Mouse (Mus musculus) hindbrain, embryonic 16.5 days (tissue): ENCODE measurements around the gene Hal. TPM values are rescaled to one million over a fixed set of nuclear protein-coding genes. Genes with fewer than 3 reads are reported as not detected.

ENCODE experiments used
- ATAC-seq: fragments of 200-750 bp; cut with Nextera tagmentation; 2 replicates; pipeline ENCODE4 v1.8.0; 2017; ENCODE audit warnings: moderate TSS enrichment, moderate library complexity
- H3K27ac ChIP-seq: fragments of 300-500 bp; sonication (generic); 2 replicates; pipeline ENCODE4 v1.5.1; 2014; ENCODE audit warnings: low read depth, mild to moderate bottlenecking, control low read depth, low read length, moderate library complexity
- H3K27me3 ChIP-seq: fragments of 300-500 bp; sonication (generic); replicated peaks from 2 replicates; pipeline ENCODE4 v1.6.1; 2014; ENCODE audit warnings: low read length; ENCODE audit not compliant: control insufficient read depth, insufficient read depth
- H3K36me3 ChIP-seq: fragments of 300-500 bp; sonication (generic); 2 replicates; pipeline ENCODE4 v1.6.1; 2014; ENCODE audit warnings: mild to moderate bottlenecking, low read length, moderate library complexity, mixed read lengths; ENCODE audit not compliant: control insufficient read depth, insufficient read depth
- H3K4me1 ChIP-seq: fragments of 300-500 bp; sonication (generic); 2 replicates; pipeline ENCODE4 v1.6.1; 2014; ENCODE audit warnings: low read depth, low read length; ENCODE audit not compliant: control insufficient read depth, insufficient read depth
- H3K4me2 ChIP-seq: fragments of 300-500 bp; sonication (generic); 2 replicates; pipeline ENCODE4 v1.6.1; 2014; ENCODE audit warnings: mild to moderate bottlenecking, low read length, control low read depth, moderate library complexity
- H3K4me3 ChIP-seq: fragments of 300-500 bp; sonication (generic); 2 replicates; pipeline ENCODE4 v1.5.1; 2014; ENCODE audit warnings: mild to moderate bottlenecking, low read length, control low read depth, moderate library complexity
- H3K9ac ChIP-seq: fragments of 300-500 bp; sonication (generic); 2 replicates; pipeline ENCODE4 v1.6.1; 2014; ENCODE audit warnings: low read depth, mild to moderate bottlenecking, control low read depth, low read length, moderate library complexity
- H3K9me3 ChIP-seq: fragments of 300-500 bp; sonication (generic); 2 replicates; pipeline ENCODE4 v1.6.1; 2014; ENCODE audit warnings: mild to moderate bottlenecking, low read length, moderate library complexity; ENCODE audit not compliant: control insufficient read depth
- WGBS: fragments of 180-500 bp; shearing (Covaris S2); extraction: QIAGEN DNeasy Blood & Tissue Kit; methylation state at CpG from one replicate; pipeline ENCODE4 v1.1.7; 2014; 5-methylcytosine and 5-hydroxymethylcytosine counted together
- polyA plus RNA-seq: library from polyadenylated mRNA; unstranded; fragments of >200 nt; fragmentation: Nextera tagmentation; extraction: Ambion mirVana; gene quantifications from 2 replicates; pipeline ENCODE4 v1.2.1, GENCODE M21; 2015

The Hal gene
- polyA plus RNA-seq, 1 experiment from 2014 or later: 0.09 TPM

GRCm38 (mm10) chr10:93467259-93467658, 21.3 kb upstream of the Hal start:
- 94% methylated on average over 4 of the region's 4 CpGs for WGBS
- no peak for ATAC-seq
- peaks cover 25% of the 10 kb centered on the region for H3K36me3 ChIP-seq

GRCm38 (mm10) chr10:93467791-93468190, 20.8 kb upstream of the Hal start:
- H3K27ac ChIP-seq: no peak overlapping the region
- H3K4me2 ChIP-seq: no peak overlapping the region
- H3K4me3 ChIP-seq: no peak overlapping the region
- no peaks in the 10 kb centered on the region for H3K9me3 ChIP-seq
- ATAC-seq: no peak
- WGBS: 94% methylated on average over 3 of the region's 3 CpGs
- H3K27me3 ChIP-seq: no peaks in the 10 kb centered on the region
- peaks cover 27% of the 10 kb centered on the region for H3K36me3 ChIP-seq
- no peak overlapping the region for H3K9ac ChIP-seq
- H3K4me1 ChIP-seq: no peaks in the 10 kb centered on the region

More at GRCm38 (mm10) chr10:93467259-93467658, 21.3 kb upstream of the Hal start:
- no peaks in the 10 kb centered on the region for H3K4me1 ChIP-seq
- H3K27me3 ChIP-seq: no peaks in the 10 kb centered on the region
- no peak overlapping the region for H3K4me2 ChIP-seq
- no peak overlapping the region for H3K27ac ChIP-seq
- H3K9me3 ChIP-seq: no peaks in the 10 kb centered on the region
- H3K9ac ChIP-seq: no peak overlapping the region
- H3K4me3 ChIP-seq: no peak overlapping the region

- peaks cover 32% of the 10 kb centered on the region for H3K36me3 ChIP-seq
Measured at GRCm38 (mm10) chr10:93471415-93471814, 17.2 kb upstream of the Hal start.

GRCm38 (mm10) chr10:93484511-93484910, 4.1 kb upstream of the Hal start:
- Histone ChIP-seq H3K4me2 (no peak overlapping the region), H3K27ac (no peak overlapping the region), H3K4me1 (no peaks in the 10 kb centered on the region), H3K4me3 (no peak overlapping the region), H3K36me3 (0 out of 2 replicates have a peak, but pooled peaks cover 7% of the 10 kb centered on the region), H3K9me3 (no peaks in the 10 kb centered on the region), H3K27me3 (no peaks in the 10 kb centered on the region), H3K9ac (no peak overlapping the region)
- no peak for ATAC-seq
- 83% methylated on average over 8 of the region's 8 CpGs for WGBS

More at GRCm38 (mm10) chr10:93471415-93471814, 17.2 kb upstream of the Hal start:
- WGBS: 46% methylated on average over 11 of the region's 11 CpGs
- Histone ChIP-seq H3K4me2 (no peak overlapping the region), H3K27ac (no peak overlapping the region), H3K4me1 (no peaks in the 10 kb centered on the region), H3K27me3 (no peaks in the 10 kb centered on the region), H3K9me3 (no peaks in the 10 kb centered on the region), H3K9ac (no peak overlapping the region), H3K4me3 (no peak overlapping the region)
- peak; percentile 85 for ATAC-seq

- 0 out of 2 replicates have a peak, but pooled peaks have one; percentile 53 for ATAC-seq
- Histone ChIP-seq H3K36me3 (0 out of 2 replicates have a peak, but pooled peaks cover 7% of the 10 kb centered on the region), H3K27me3 (no peaks in the 10 kb centered on the region), H3K9me3 (no peaks in the 10 kb centered on the region), H3K4me2 (no peak overlapping the region), H3K4me1 (no peaks in the 10 kb centered on the region), H3K4me3 (no peak overlapping the region), H3K9ac (no peak overlapping the region), H3K27ac (no peak overlapping the region)
- 86% methylated on average over 8 of the region's 8 CpGs for WGBS
Measured at GRCm38 (mm10) chr10:93485055-93485691, 3.4 kb upstream of the Hal start.

- Histone ChIP-seq H3K9ac (no peak overlapping the region), H3K9me3 (no peaks in the 10 kb centered on the region), H3K4me2 (no peak overlapping the region), H3K27ac (no peak overlapping the region), H3K4me1 (no peaks in the 10 kb centered on the region), H3K36me3 (0 out of 2 replicates have a peak, but pooled peaks cover 7% of the 10 kb centered on the region), H3K4me3 (no peak overlapping the region), H3K27me3 (no peaks in the 10 kb centered on the region)
- 26% methylated on average over 4 of the region's 4 CpGs for WGBS
- 0 out of 2 replicates have a peak, but pooled peaks have one; percentile 25 for ATAC-seq
Measured at GRCm38 (mm10) chr10:93486622-93487021, 1.9 kb upstream of the Hal start.

- H3K4me3 ChIP-seq: no peak overlapping the region
- H3K27me3 ChIP-seq: no peaks in the 10 kb centered on the region
- no peaks in the 10 kb centered on the region for H3K9me3 ChIP-seq
- 64% methylated on average over 6 of the region's 6 CpGs for WGBS
- H3K4me1 ChIP-seq: no peaks in the 10 kb centered on the region
- H3K4me2 ChIP-seq: no peak overlapping the region
- ATAC-seq: no peak
- H3K36me3 ChIP-seq: no peaks in the 10 kb centered on the region
- 0 out of 2 replicates have a peak overlapping the region, but pooled peaks have one; percentile 17 for H3K9ac ChIP-seq
- no peak overlapping the region for H3K27ac ChIP-seq
Measured at GRCm38 (mm10) chr10:93488828-93489226, 259 bp downstream of the Hal start.

- no peaks in the 10 kb centered on the region for H3K9me3 ChIP-seq
- H3K27ac ChIP-seq: no peak overlapping the region
- 50% methylated on average over 4 of the region's 4 CpGs for WGBS
- H3K9ac ChIP-seq: no peak overlapping the region
- H3K27me3 ChIP-seq: no peaks in the 10 kb centered on the region
- H3K36me3 ChIP-seq: no peaks in the 10 kb centered on the region
- no peak overlapping the region for H3K4me2 ChIP-seq
- no peak for ATAC-seq
- no peak overlapping the region for H3K4me3 ChIP-seq
- H3K4me1 ChIP-seq: no peaks in the 10 kb centered on the region
Measured at GRCm38 (mm10) chr10:93490451-93490850, 1.9 kb downstream of the Hal start.

- Histone ChIP-seq H3K4me3 (no peak overlapping the region), H3K27me3 (no peaks in the 10 kb centered on the region), H3K9me3 (no peaks in the 10 kb centered on the region), H3K9ac (no peak overlapping the region), H3K4me2 (no peak overlapping the region), H3K4me1 (no peaks in the 10 kb centered on the region), H3K36me3 (no peaks in the 10 kb centered on the region), H3K27ac (no peak overlapping the region)
- WGBS: 49% methylated on average over 10 of the region's 10 CpGs
- ATAC-seq: no peak
Measured at GRCm38 (mm10) chr10:93500864-93501263, 12.3 kb downstream of the Hal start.
